Mouse (Mus musculus): ENCODE measurements at regions not wholly inside any gene's neighbourhood (a gene's known extent, or its start where the extent isn't known, plus 50 kb on each side); places are given as distances from the start of the nearest gene placed in this dataset.

DNA sequence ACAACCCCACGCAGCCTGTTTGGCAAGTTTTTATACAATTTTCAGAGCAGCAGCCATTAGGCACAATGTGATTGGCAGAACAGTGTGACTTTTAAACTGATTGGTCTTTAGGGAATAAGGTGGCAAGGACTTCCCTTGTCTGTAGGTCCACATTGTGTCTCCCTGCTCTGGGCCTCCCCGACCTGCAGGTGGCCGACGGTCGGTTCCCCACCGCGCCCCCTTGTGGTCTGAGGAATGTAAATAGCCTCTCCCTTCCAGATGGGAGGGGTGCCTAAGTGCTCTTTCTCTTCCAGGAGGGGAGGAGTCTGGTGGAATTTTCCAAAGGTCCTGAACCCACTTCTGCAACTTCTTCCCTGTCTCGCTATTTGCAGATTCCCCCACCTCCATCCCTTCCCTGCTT is 52.5 kb upstream of the Prr5 start:
- ATAC-seq (replicated peaks; ENCODE audit: poor library complexity, severe bottlenecking), result peak; percentile 87

DNA sequence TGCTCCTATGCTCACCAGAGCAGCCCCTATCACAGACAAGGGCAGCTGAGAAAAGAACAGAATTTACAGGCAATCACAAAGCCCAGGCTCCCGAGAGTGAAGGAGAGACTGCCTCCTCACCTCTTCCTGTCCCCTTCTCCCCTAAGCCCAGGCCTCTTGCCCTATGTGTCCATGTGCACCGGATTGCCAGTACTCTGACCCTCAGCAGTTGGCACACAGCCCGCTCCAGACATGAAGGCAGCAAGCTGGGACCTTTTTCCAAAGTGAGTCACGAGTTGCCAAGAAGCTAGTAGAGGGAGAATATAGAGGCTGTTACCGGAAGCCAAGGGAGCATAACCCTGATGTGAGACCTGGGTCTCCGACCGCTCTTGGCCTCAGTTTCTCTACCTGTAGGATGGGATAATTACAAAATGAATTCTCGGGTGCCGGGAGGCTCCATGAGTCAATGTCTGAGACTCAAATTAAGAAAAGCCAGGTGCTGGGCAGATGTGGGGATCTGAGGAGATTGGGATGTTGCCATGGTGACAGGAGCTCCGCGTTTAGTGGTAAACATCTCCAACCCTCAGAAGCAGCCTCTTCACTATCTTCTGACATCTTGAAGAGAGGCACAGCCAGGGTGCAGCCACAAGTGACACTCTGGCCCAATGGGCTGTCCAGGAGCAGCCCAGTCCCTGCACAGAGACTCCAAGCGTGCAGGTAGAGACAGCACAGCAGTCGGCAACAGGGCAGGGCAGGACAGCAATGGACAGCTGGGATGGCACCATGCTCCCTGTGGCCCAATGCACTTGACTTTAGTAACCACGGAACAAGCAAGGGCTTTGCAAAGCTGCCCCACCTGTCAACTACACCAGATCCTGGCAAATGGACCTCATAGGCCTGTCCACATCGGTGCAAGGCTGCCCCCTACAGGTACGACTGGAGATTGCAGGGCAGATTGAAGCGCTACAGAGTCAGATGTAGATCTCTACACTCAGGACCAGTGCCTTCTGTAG is 55.6 kb upstream of the Prr5 start:
- ATAC-seq (replicated peaks; ENCODE audit: poor library complexity, severe bottlenecking), result peak; percentile 64

DNA sequence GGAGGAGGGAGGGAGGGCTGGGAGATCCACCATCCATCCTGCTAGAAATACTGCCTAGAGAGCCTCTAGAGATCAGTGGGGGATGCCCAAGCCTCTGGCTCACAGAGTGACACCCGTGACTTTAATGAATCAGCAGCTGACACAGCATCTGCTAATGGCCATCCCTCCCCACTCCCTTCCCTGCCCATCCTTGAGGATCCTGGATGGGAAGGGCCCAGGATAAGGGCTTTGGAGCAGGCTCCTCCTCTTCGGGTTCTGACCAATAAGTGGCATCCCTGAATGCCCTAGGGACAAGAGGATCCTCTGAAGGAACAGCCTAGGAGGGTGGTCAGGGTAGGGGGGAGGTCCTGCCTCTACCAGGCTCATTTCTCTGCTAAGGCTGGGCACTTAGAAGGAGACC is 55.3 kb upstream of the Rtl6 start:
- no peak for ATAC-seq (replicated peaks; ENCODE audit: poor library complexity, severe bottlenecking)

DNA sequence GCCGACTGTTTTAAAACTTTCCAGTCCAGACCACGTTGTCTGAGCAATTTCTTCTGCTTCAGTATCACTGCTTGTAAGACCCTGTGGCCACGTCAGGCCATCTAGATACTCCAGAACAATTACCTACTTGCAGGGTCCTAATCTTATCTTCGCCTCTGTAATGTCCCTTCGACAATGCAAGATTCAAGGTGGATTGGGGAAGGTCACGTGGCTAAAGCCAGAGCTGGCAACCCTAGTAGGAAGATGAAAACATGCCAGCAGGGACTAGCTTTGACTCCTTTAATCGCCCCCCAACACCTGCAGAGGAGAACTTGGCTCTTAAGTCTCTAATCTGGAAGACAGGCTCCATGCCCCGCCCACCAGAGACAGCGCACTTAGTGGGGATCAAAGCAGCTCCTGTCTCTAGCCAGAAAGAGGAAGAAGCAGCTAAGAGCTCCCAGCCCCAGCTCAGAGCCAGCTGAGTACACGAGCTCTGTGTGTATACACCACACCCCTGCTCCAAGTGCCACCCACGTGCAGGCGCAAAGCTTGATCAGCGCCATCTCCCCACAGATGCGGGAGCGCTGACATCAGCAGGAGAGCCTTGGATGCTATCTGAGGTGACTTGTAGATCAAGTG is 52.3 kb upstream of the Rtl6 start:
- ATAC-seq (replicated peaks; ENCODE audit: poor library complexity, severe bottlenecking), result peak; percentile 88

DNA sequence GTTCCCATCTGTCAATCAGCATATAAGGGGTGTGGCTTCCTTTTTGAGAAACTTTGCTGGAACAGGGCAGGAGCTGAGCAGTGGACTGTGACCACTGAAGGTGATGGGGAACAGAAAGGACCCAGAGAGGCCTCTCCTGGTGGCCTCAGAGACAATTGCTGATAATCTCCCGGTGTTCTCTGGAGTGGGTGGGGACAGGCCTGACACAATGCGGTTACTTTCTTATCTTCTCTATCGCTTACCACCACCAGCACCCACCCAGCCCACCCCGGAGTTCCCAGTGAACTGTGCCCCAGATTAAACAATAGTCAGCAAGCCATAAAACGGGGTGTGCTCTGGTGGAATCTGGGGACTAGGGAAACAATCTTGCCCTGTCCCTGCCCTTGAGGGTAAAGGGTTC is 51.4 kb upstream of the Rtl6 start:
- no peak for ATAC-seq (replicated peaks; ENCODE audit: poor library complexity, severe bottlenecking)

Measured in granulocyte monocyte progenitor cell, adult 5-6 weeks (primary cell).